Mouse (Mus musculus): ENCODE measurements around the gene Txlng. TPM values are rescaled to one million over a fixed set of nuclear protein-coding genes. Genes with fewer than 3 reads are reported as not detected.
A peak's percentile ranks its signal among the peaks of the same experiment; 100 is the strongest.

Txlng gene
- total RNA-seq, 2 experiments from 2014 or later = 18.8 to 19.5 TPM

DNA sequence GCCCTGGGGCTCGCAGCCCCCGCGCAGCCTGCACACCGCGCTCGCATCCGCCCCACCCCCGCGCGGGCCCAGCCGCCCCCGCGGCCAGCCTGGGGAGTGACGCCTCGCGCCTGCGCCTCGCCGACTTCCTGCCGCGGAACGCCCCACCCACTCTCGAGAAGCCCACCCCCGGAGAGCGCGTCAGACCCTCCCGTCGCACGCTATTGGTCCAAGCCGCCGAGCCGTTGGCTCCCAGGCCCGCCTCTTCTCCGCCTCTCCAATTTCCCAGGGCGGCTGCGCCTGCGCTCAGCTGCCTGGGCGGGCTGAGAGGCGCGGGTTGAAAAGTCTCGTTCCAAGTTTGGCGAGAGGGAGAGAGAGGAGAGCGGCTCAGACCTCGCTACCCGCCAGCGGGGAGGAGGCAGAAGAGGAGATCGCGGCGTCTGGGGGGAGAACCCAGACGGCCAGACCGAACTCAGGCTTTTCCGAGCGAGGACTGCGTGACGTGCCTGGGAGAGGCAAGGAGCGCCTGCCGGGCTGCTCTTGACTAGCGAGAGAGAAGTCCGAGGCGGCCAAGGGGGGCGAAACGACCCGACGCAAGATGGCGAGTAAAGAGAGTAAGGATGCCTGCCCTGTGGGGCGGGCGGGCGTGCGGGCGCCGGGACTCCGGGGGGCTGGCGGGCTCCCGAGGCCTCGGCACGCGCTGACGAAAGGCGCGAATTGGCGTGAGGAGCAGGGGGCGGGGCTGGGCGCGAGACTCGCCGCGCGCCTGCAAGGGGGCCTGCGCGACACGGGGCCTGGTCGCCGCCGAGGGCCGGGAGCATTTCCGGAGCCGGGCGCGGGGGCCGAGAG is 68.9 kb downstream of the Txlng start, which contains the start of gene Rbbp7:
Gene Rbbp7, plus strand, starts transcription at position 288 of the 828 bp plus-strand sequence.
- peak; percentile 80 to 90 for DNase-seq (ENCODE audit: low spot score in 2 of 2)

DNA sequence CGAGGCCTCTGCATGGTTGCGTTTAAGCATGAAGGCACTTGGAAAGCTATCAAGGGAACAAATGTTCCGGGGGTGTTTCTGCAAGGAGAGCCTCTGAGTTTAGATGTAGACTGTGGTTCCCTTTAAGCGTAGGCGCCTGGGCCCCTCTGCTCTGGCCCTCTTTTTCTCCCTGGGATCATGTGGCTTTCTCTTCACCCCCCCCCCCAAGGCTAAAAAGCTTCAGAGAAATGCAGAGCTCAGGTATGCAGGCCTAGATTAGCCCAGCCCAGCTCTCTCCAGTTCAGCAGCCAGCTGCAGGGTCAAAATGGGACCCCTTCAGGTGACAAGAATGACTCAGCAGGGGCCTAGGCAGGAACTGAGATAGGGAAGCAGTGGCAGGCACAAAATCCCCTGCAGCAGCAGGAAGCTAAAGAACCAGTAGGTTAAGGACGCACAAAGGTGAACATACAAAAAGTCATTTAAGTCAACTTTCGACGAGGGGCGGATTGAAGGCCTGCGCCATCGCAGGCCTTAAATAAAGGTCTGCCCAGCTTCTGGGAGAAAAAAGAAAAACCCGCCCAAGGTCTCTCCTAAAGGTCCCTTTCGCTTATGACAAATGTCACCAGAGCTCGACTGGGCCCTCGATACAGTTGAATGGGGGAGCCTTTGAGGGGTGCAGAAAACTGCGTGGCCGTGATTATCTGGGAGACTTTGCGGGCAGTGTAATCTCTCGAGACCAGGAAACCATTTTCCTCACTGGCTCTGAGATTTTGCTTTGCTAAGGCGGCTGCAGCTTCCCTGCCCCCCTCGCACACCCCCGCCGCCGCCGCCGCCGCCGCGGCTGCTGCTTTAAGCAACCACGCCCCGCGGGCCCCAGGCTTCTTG is 69.8 kb downstream of the Txlng start:
- DNase-seq (ENCODE audit: low spot score in 2 of 2) = peak; percentile 66 to 69

DNA sequence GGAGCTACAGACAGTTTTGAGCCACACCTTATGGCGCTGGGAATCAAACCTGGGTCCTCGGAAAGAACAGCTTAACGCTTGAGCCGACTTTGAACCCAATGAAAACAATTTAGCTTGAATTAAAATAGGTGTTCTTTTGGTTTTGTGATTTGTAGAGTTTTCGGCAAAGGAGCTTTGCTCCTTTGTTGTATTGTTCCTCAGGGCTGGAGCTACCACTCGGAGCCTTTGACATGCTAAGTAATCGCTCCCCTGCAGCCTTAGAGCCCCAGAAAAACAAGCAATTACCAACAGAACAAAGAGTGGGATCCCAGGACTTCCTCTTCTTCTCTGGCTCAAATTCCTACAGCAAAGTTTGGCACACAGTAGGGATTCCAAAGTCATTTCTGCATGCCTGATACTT is 73.2 kb downstream of the Txlng start:
- DNase-seq (ENCODE audit: low spot score in 2 of 2) = no peak

DNA sequence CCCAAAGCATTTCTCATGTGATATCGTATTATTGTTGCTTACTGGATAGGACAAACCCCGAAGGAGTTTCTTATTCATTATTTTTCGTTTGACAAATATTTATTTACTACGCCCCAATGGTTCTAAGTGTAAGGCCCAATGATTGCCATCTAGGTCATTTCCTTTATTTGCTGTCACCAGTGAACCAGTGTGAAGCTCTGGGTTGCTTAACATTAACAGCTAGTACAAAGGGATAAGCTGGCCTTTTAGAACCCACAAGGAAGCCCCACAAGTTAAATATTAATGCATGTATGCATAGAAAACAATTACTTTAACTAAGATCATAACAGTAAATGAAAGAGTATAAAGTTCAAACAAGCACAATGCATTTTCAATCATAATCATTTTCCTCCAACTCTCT is 74.9 kb downstream of the Txlng start:
- no peak for DNase-seq (ENCODE audit: low spot score in 2 of 2)

DNA sequence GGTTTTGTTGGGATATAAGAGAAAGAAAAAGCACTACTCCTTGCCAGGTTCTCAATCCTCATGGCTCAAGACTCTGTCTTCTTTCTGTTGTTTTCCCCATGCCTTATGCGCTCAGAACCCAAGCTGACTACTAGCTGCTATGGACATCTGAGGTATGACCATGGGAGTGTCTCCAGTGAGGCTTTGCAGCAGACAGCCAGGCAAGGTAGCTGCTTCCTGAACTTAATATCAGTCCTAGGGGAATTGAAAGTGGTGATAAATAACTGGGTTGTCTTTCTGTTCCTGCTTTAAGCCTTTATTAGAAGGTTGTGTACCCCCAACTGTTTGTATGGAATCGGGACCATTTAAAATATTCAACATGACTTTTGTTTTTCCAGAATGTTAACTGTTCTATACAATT is 76.8 kb downstream of the Txlng start:
- no peak for DNase-seq (ENCODE audit: low spot score in 2 of 2)

DNA sequence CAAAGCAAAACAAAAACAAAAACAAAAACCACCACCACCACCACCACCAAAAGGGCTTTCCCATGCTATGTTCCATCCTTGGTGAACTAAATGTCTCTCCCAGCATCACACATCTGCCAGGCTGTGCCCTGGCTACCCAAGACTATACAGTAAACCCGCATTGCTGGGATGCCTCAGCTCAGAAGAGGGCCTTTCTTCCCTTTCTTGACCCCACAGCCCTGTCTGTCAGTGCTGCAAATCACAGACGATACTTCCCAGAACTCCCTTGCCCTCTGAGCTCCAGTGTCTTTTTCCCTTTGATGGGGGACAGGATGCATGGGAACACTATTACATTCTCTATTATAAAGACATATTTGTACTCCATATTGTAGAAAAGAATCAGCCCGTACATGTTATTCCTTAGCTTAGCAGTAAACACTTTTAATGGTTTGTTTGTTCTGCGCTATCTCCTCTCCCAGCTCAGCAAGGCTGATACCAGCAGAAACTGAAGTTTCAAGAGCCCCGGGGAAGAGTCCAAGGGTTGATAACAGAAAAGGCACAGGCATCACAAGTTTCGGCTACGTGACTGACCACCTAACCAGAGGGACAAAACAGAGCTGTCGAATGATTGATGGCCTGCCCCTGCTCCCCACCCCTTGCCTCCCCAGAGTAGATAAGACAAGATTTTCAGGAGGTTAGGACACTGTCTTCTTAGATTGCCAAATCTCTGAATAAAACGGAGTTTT is 80.4 kb downstream of the Txlng start:
- no peak for DNase-seq (ENCODE audit: low spot score in 2 of 2)

DNA sequence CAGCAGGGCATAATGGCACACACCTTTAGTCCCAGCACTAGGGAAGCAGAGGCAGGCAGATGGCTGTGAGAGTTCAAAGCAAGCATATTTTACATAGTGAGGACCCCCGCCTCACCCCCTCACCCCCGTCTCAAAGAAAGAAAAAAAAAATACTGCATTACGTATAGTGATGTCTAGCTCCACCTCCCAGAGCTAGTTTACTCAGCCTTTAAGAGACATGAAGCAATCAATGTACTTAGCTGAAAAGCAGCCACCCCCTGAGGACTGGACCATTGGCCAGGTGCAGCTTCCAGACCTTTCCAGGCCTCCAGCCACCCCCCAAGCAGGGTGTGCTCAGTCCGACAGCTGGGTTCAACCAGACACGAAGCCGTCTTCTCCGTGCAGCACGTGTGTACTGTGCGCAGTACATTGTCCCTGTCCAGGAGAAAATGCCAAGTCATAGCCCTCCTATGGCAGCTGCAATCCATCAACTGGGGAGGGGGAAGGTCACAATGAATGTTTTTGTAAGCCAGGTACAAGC is 93.1 kb downstream of the Txlng start:
- peak in 1 of 2 experiments; percentile 12 for DNase-seq (ENCODE audit: low spot score in 2 of 2)

DNA sequence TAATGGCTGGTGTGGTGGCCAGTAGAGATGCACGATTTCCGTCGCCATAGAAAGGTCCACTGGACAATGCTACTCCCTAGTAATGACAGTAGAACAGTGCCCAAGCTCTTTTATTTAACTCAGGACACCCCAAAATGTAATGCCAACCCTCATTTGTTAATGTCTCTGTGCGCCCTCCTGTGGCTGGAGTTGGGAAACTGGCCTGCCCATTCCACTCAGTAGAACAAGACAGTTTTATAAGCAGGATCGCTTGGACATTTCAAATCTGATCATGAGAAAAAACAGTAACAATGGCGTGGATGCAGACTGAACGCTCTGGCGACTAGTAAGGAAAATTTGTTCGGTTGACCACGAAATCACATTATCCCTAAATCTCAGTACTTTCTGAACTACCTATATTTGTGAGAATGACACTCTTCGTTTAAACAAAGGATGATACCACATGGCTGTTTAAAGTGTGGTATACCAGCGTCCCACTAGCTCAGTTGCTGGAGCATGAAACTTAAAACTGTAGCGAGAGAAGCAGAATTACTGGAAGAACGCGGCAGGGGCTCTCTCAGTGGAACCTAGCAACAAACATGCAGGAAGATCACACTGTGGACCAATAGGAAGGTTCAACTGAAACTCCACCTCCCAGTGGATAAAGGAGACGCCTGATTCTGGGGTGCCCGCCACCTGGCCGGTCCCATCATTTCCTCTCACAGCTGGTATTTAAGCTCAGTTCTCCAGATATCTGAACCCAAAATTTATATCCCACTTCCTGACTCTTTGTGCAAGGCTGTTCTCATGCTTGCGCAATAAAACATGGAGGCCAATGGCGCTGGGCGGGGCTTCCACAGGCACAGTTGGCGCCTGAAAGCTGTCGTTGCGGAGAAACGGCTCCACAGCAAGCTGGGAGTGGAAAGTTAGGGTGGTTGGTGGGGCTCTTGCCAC is 94.0 kb downstream of the Txlng start:
- DNase-seq (ENCODE audit: low spot score in 2 of 2) = peak; percentile 57 to 66

DNA sequence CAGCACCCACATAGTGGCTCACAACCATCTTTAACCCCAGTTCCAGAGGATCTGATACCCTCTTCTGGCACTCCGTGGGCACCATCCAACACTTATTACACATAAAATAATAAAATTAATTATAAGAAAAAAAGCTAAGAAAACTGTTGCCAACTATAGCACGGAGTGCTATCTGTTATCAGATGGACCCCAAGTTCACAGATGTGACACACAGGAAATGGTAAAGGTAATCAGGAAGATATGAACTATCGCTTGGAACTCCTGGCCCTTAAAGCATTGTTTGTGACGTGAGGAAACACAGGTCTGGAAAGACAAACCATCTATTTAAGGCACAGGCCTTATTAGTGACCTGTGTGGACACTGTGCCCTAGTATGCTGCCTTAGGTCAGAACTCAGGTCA is 99.2 kb downstream of the Txlng start:
- DNase-seq (ENCODE audit: low spot score in 2 of 2) = no peak

Small RNAs within 50 kb of the gene (microRNA-seq; reads per million reads assigned to microRNA genes)
- gene Mir3473a = 0 reads per million in 2 experiments

Other genes starting within 250 kb of the Txlng start
- 100 to 1,000 TPM; 143 to 151 TPM for gene Reps2, start 185.8 kb downstream of the Txlng start, total RNA-seq (2021)
- 100 to 1,000 TPM; 143 to 155 TPM for gene Rbbp7, start 69.1 kb downstream of the Txlng start, total RNA-seq (2021)
- gene Syap1, start 59.0 kb upstream of the Txlng start, total RNA-seq (2021) = 10 to 100 TPM; 25.8 to 28.3 TPM
- 10 to 100 TPM; 67.9 to 71.6 TPM for gene Ctps2, start 71.8 kb upstream of the Txlng start, total RNA-seq (2021)
- not detected for gene S100g, start 135.1 kb upstream of the Txlng start, total RNA-seq (2021)